Mouse (Mus musculus) G1E-ER4 (cell line): ENCODE measurements around the gene Lca5. TPM values are rescaled to one million over a fixed set of nuclear protein-coding genes. Genes with fewer than 3 reads are reported as not detected.

Experiments used
- GATA1 ChIP-seq: IDR thresholded peaks from one replicate; pipeline ENCODE4 v1.8.0; 2012; ENCODE audit warnings: low read length, inconsistent platforms
- polyA plus RNA-seq: library from polyadenylated mRNA; stranded (reverse); fragments of >175 nt; gene quantifications from 2 replicates; pipeline ENCODE4 v1.2.3, GENCODE M21; 2012

The Lca5 gene
- polyA plus RNA-seq, 1 experiment = 1.5 TPM

- TF ChIP-seq GATA1 = no peak
These were observed 35.8 kb downstream of the Lca5 start for GRCm38 (mm10) chr9:83405150-83405549.

GRCm38 (mm10) chr9:83400783-83401182, 40.1 kb downstream of the Lca5 start:
- no peak for TF ChIP-seq GATA1

DNA sequence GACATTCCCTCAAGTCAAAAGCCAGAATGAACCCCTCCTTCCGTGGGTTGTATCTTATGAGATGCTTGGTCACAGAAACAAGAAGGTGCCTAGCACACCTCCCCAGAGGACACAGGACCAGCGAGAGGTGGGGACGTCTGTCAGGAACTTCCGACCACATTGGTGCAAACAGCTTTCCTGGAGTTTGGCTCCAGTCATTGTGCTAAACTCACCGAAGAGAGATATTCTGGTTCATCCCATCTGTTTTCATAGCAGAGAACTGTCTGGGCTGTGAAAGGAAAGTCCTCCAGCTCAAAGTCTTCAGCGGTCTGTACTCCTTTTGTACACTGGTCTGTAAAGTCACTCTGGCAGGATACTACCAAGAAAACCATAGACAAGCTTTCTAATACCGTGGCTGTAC, 41.5 kb downstream of the Lca5 start:
- no peak for TF ChIP-seq GATA1

- TF ChIP-seq GATA1 = no peak
These were observed 42.7 kb downstream of the Lca5 start for GRCm38 (mm10) chr9:83398260-83398659.

- TF ChIP-seq GATA1 = no peak
These were observed 45.5 kb downstream of the Lca5 start for GRCm38 (mm10) chr9:83395456-83395855.

- TF ChIP-seq GATA1 = no peak
These were observed 48.9 kb downstream of the Lca5 start for GRCm38 (mm10) chr9:83391996-83392395.

- no peak for TF ChIP-seq GATA1
These were observed 51.4 kb downstream of the Lca5 start for GRCm38 (mm10) chr9:83389570-83389969.

GRCm38 (mm10) chr9:83386264-83386855, 54.6 kb downstream of the Lca5 start:
- TF ChIP-seq GATA1 = no peak

GRCm38 (mm10) chr9:83385301-83385700, 55.6 kb downstream of the Lca5 start:
- no peak for TF ChIP-seq GATA1

DNA sequence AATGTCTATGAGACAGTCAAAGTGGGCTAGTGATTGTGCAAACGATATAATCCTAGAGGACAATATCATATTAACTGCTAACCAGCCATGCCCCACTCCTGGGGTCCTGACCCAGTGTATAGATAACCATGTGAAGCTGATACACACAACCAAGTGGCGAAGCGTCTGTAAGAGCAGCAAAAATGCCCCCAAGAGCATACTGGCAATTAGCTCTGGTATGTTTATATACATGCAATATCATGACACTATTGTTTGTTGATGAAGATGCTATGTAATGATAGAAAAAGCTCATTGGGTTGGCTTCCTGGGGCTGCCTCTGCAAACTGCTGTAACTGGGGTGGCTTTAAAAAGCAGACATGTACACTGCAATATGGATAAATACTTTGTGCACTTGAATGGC, 57.7 kb downstream of the Lca5 start:
- TF ChIP-seq GATA1 = no peak

DNA sequence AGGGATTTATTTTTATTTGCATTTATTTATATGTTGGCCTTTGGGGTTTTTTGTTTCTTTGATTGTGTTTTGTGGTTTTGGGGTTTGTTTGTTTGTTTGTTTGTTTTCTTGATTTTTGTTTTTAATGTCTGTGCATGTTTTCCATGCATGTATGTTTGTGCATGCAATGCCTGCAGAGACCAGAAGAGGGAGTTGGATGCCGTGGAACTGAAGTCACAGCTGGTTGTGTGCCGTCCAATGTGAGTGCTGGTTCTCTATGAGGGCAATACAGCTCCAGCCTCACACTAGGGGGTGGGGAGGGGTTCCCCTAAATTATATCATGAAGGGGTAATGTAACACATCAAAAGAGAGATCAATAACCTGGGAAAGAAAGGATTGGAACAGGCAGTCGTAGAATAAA, 58.2 kb downstream of the Lca5 start:
- TF ChIP-seq GATA1 = no peak

- TF ChIP-seq GATA1 = no peak
These were observed 59.6 kb downstream of the Lca5 start for GRCm38 (mm10) chr9:83381317-83381716.

DNA sequence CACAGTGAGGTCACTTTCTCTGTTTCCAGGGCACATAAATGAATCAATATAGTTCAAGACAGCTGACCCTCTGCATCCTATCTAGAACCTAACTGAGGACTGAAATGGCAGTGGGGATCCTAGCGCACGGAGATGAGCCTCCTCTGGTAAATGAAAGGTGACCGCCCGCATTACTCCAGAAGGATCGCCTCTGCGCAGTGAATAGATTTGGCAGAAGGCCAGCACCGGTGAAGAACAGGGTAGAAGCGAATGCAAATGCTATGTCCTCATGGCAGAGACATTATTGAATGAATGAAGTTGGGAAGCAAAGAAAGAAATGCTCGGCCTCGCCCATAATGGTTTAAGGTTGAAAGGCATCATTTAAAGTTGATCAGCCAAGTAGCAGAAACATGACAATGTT, 61.3 kb downstream of the Lca5 start:
- no peak for TF ChIP-seq GATA1

- no peak for TF ChIP-seq GATA1
These were observed 63.8 kb downstream of the Lca5 start for GRCm38 (mm10) chr9:83377132-83377531.

- TF ChIP-seq GATA1 = no peak
These were observed 65.3 kb downstream of the Lca5 start for GRCm38 (mm10) chr9:83375522-83376176.

GRCm38 (mm10) chr9:83370907-83371306, 70.0 kb downstream of the Lca5 start:
- TF ChIP-seq GATA1 = no peak

DNA sequence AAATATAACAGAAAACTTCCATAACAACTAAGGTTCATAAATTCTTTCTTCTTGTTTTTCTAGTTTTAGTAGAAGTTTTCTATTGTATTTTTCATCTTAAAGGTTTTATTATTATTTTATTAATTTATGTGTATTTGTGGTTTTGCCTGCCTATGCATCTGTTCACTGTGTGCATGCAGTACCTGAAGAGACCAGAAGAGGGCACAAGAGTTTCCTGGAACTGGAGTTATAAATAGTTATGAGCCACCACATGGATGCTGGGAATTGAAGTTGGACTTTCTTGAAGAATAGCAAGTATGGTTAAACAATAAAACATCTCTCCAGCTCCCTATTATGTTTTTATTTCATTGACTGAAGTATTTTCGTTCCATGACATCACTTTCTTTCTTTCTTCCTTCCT, 72.7 kb downstream of the Lca5 start:
- no peak for TF ChIP-seq GATA1
